Mouse (Mus musculus): ENCODE measurements around the gene Lpp. TPM values are rescaled to one million over a fixed set of nuclear protein-coding genes. Genes with fewer than 3 reads are reported as not detected.

Gene Lpp
- total and polyA plus RNA-seq, 3 experiments, result 0.64 to 1.2 (median 0.68) TPM

- H3K4me3 ChIP-seq (replicated peaks in 1 of 3; ENCODE audit: low read depth in 2 of 3, low read length in 2 of 3, poor library complexity in 1 of 3), result no peak overlapping the region
- no peak overlapping the region for H3K9ac ChIP-seq (ENCODE audit: insufficient read depth, low read depth)
- dilution Hi-C loops (cut with MboI; ENCODE audit: extremely low pct_ligation_motif_present, extremely low pct_unique_long_range_greater_than_20kb, low sequenced_read_pairs) (no loop called here), in situ Hi-C loops (cut with MboI; ENCODE audit: low pct_ligation_motif_present, low pct_unique_long_range_greater_than_20kb, low sequenced_read_pairs) (no loop called here)
- DNase-seq (ENCODE audit: extremely low read depth), result peak; percentile 51
- H3K27me3 ChIP-seq (replicated peaks), result no peaks in the 10 kb centered on the region
- peak; percentile 54; the same call in 1 of the 2 replicates for TF ChIP-seq ZNF384 (IDR thresholded peaks at IDR 0.05; ENCODE audit: low read depth, low read length)
- TF ChIP-seq ETS1 (conservative IDR thresholded peaks at IDR 0.05; ENCODE audit: low read depth, low read length), result peak; percentile 64
- no peak for TF ChIP-seq CTCF (conservative IDR thresholded peaks at IDR 0.05 in 1 of 2, IDR thresholded peaks at IDR 0.05 in 1 of 2; ENCODE audit: low read depth in 2 of 2, low read length in 2 of 2)
- TF ChIP-seq CHD1 (IDR thresholded peaks at IDR 0.05; ENCODE audit: low read depth, low read length), result no peak
- no peak for TF ChIP-seq ELF1 (IDR thresholded peaks at IDR 0.05; ENCODE audit: low read depth, low read length)
- H3K4me1 ChIP-seq (ENCODE audit: control insufficient read depth in 1 of 2, insufficient read depth in 2 of 2), result peaks cover 0 to 50% of the 10 kb centered on the region in 2 experiments; a peak in 2 of 4 replicates
- H3K27ac ChIP-seq (ENCODE audit: insufficient read depth, low read depth), result no peak overlapping the region
- no peaks in the 10 kb centered on the region for H3K79me2 ChIP-seq (replicated peaks; ENCODE audit: control insufficient read depth, extremely low read depth, insufficient read depth, poor library complexity, severe bottlenecking)
- H3K4me2 ChIP-seq (ENCODE audit: insufficient read depth, low read depth, poor library complexity, severe bottlenecking), result no peak overlapping the region
- no peaks in the 10 kb centered on the region for H3K36me3 ChIP-seq (replicated peaks in 1 of 2; ENCODE audit: control insufficient read depth in 1 of 2, insufficient read depth in 1 of 2, low read length in 1 of 2)
- H3K9me3 ChIP-seq (replicated peaks; ENCODE audit: low read length), result no peaks in the 10 kb centered on the region
Observed at GRCm38 (mm10) chr16:24839018-24839417, 445.7 kb downstream of the Lpp start.

- Histone ChIP-seq H3K79me2 (replicated peaks; ENCODE audit: control insufficient read depth, extremely low read depth, insufficient read depth, poor library complexity, severe bottlenecking) (no peaks in the 10 kb centered on the region), H3K27me3 (replicated peaks) (no peaks in the 10 kb centered on the region), H3K4me2 (ENCODE audit: insufficient read depth, low read depth, poor library complexity, severe bottlenecking) (0 out of 2 replicates have a peak overlapping the region, but pooled peaks have one; percentile 10), H3K36me3 (replicated peaks in 1 of 2; ENCODE audit: control insufficient read depth in 1 of 2, insufficient read depth in 1 of 2, low read length in 1 of 2) (no peaks in the 10 kb centered on the region), H3K9ac (ENCODE audit: insufficient read depth, low read depth) (no peak overlapping the region), H3K4me3 (replicated peaks in 1 of 3; ENCODE audit: low read depth in 2 of 3, low read length in 2 of 3, poor library complexity in 1 of 3) (no peak overlapping the region), H3K27ac (ENCODE audit: insufficient read depth, low read depth) (no peak overlapping the region), H3K4me1 (ENCODE audit: control insufficient read depth in 1 of 2, insufficient read depth in 2 of 2) (peaks cover 0 to 44% of the 10 kb centered on the region in 2 experiments; a peak in 2 of 4 replicates), H3K9me3 (replicated peaks; ENCODE audit: low read length) (no peaks in the 10 kb centered on the region)
- in situ Hi-C loops (cut with MboI; ENCODE audit: low pct_ligation_motif_present, low pct_unique_long_range_greater_than_20kb, low sequenced_read_pairs), result no loop called here
- dilution Hi-C loops (cut with MboI; ENCODE audit: extremely low pct_ligation_motif_present, extremely low pct_unique_long_range_greater_than_20kb, low sequenced_read_pairs), result no loop called here
- peak; percentile 80 for DNase-seq (ENCODE audit: extremely low read depth)
- TF ChIP-seq GABPA (IDR thresholded peaks at IDR 0.05; ENCODE audit: insufficient replicate concordance, low read depth, low read length) (no peak), PAX5 (IDR thresholded peaks at IDR 0.05; ENCODE audit: low read length) (no peak), E2F4 (IDR thresholded peaks at IDR 0.05; ENCODE audit: insufficient replicate concordance, low read depth, low read length) (no peak), CTCF (conservative IDR thresholded peaks at IDR 0.05 in 1 of 2, IDR thresholded peaks at IDR 0.05 in 1 of 2; ENCODE audit: low read depth in 2 of 2, low read length in 2 of 2) (no peak), ELF1 (IDR thresholded peaks at IDR 0.05; ENCODE audit: low read depth, low read length) (no peak), TCF12 (IDR thresholded peaks at IDR 0.05; ENCODE audit: low read depth, low read length) (peak; percentile 77), ZMIZ1 (IDR thresholded peaks at IDR 0.05; ENCODE audit: low read depth, low read length) (no peak), NRF1 (IDR thresholded peaks at IDR 0.05; ENCODE audit: low read depth, low read length) (no peak), POLR2A (IDR thresholded peaks at IDR 0.05; ENCODE audit: low read depth, low read length) (no peak), ETS1 (conservative IDR thresholded peaks at IDR 0.05; ENCODE audit: low read depth, low read length) (peak; percentile 95), MYC (IDR thresholded peaks at IDR 0.05; ENCODE audit: low read depth, low read length) (peak; percentile 65; the same call in 1 of the 2 replicates), CHD2 (IDR thresholded peaks at IDR 0.05; ENCODE audit: low read length) (peak; percentile 11; the same call in 1 of the 2 replicates), EP300 (IDR thresholded peaks at IDR 0.05; ENCODE audit: low read length) (peak; percentile 90), SIN3A (IDR thresholded peaks at IDR 0.05; ENCODE audit: low read length) (peak; percentile 48; the same call in 1 of the 2 replicates), NELFE (IDR thresholded peaks at IDR 0.05; ENCODE audit: low read depth, low read length) (0 out of 2 replicates have a peak, but pooled peaks have one; percentile 32), KAT2A (IDR thresholded peaks at IDR 0.05; ENCODE audit: insufficient replicate concordance, low read length) (no peak), RCOR1 (conservative IDR thresholded peaks at IDR 0.05; ENCODE audit: low read depth, low read length) (peak; percentile 62; the same call in 1 of the 2 replicates), ZC3H11A (IDR thresholded peaks at IDR 0.05; ENCODE audit: low read depth, low read length) (no peak), JUN (IDR thresholded peaks at IDR 0.05; ENCODE audit: insufficient read depth, low read depth, low read length) (peak; percentile 43), MAFK (IDR thresholded peaks at IDR 0.05; ENCODE audit: insufficient replicate concordance, low read length) (peak; percentile 73; the same call in 1 of the 2 replicates), SMC3 (IDR thresholded peaks at IDR 0.05; ENCODE audit: low read depth, low read length) (no peak), USF1 (IDR thresholded peaks at IDR 0.05; ENCODE audit: low read depth, low read length) (no peak), TBP (conservative IDR thresholded peaks at IDR 0.05; ENCODE audit: low read depth, low read length) (no peak), RAD21 (IDR thresholded peaks at IDR 0.05; ENCODE audit: low read depth, low read length) (no peak), ZKSCAN1 (IDR thresholded peaks at IDR 0.05; ENCODE audit: borderline replicate concordance, low read depth, low read length) (no peak), CHD1 (IDR thresholded peaks at IDR 0.05; ENCODE audit: low read depth, low read length) (no peak), MAZ (IDR thresholded peaks at IDR 0.05; ENCODE audit: low read depth, low read length) (no peak), HCFC1 (IDR thresholded peaks at IDR 0.05; ENCODE audit: low read depth, low read length) (no peak), POLR2AphosphoS2 (IDR thresholded peaks at IDR 0.05; ENCODE audit: low read depth, low read length) (no peak), MAX (IDR thresholded peaks at IDR 0.05; ENCODE audit: low read length) (peak; percentile 63), IRF4 (IDR thresholded peaks at IDR 0.05; ENCODE audit: low read depth, low read length) (peak; percentile 73)
Observed at GRCm38 (mm10) chr16:24840073-24840472, 446.8 kb downstream of the Lpp start.

Measured in CH12.LX (cell line).